Mouse (Mus musculus): ENCODE results near the gene Mroh7. TPM values are rescaled to one million over a fixed set of nuclear protein-coding genes. Genes with fewer than 3 reads are reported as not detected.
A peak's percentile ranks its signal among the peaks of the same experiment; 100 is the strongest.
"Not testable (repeated sequence)": the region's sequence is repeated elsewhere in the genome, so short reads cannot be mapped to it uniquely, and the experiment has no call there.

Mroh7 gene
- total and polyA plus RNA-seq, 2 experiments from 2014 or later: 0.59 to 0.99 TPM

GRCm38 (mm10) chr4:106764166-106764565 lies 33.4 kb upstream of the Mroh7 start:
- H3K27me3 ChIP-seq (ENCODE audit: insufficient read depth, low read length): no peaks in the 10 kb centered on the region
- no peak overlapping the region for H3K9ac ChIP-seq (replicated peaks; ENCODE audit: low read length)
- no peak overlapping the region for H3K27ac ChIP-seq
- TF ChIP-seq CTCF (IDR thresholded peaks at IDR 0.05; ENCODE audit: low read depth): no peak
- 56% methylated on average over 7 of the region's 7 CpGs for WGBS
- no peaks in the 10 kb centered on the region for H3K36me3 ChIP-seq (ENCODE audit: insufficient read depth, low read length)
- H3K4me1 ChIP-seq (ENCODE audit: insufficient read depth, low read length): no peaks in the 10 kb centered on the region
- no peak overlapping the region for H3K4me3 ChIP-seq (ENCODE audit: low read length)
- no peaks in the 10 kb centered on the region for H3K9me3 ChIP-seq (ENCODE audit: low read length)
- DNase-seq (ENCODE audit: low spot score): no peak
- no peak for ATAC-seq
- H3K4me2 ChIP-seq (ENCODE audit: low read depth, low read length): no peak overlapping the region

DNA sequence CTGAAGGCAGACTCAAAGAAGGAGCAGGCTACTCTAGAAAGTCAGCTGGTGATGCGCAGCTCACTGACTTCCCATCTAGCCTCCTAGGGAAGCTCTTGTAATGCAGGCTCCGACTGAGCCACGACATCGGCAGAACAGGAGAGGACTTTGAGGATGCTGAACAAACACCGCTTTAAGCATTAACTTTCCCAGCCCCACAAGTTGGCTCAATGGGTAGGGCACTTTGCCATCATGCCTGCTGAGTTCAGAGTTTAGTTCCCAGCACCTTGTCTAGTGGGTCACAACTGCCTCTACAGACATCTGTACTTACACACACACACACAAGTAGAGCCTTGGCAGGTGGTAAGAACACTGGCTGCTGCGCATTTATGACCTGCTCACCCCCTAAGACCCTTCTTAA lies 21.0 kb upstream of the Mroh7 start:
- Histone ChIP-seq H3K9me3 (ENCODE audit: low read length) (no peaks in the 10 kb centered on the region), H3K27ac (no peak overlapping the region), H3K4me1 (ENCODE audit: insufficient read depth, low read length) (0 out of 2 replicates have a peak, but pooled peaks cover 7% of the 10 kb centered on the region), H3K4me3 (ENCODE audit: low read length) (no peak overlapping the region), H3K36me3 (ENCODE audit: insufficient read depth, low read length) (no peaks in the 10 kb centered on the region), H3K4me2 (ENCODE audit: low read depth, low read length) (no peak overlapping the region), H3K27me3 (ENCODE audit: insufficient read depth, low read length) (no peaks in the 10 kb centered on the region), H3K9ac (replicated peaks; ENCODE audit: low read length) (no peak overlapping the region)
- no peak for ATAC-seq
- no peak for DNase-seq (ENCODE audit: low spot score)
- TF ChIP-seq CTCF (IDR thresholded peaks at IDR 0.05; ENCODE audit: low read depth): no peak
- WGBS: 86% methylated on average over 6 of the region's 6 CpGs

DNA sequence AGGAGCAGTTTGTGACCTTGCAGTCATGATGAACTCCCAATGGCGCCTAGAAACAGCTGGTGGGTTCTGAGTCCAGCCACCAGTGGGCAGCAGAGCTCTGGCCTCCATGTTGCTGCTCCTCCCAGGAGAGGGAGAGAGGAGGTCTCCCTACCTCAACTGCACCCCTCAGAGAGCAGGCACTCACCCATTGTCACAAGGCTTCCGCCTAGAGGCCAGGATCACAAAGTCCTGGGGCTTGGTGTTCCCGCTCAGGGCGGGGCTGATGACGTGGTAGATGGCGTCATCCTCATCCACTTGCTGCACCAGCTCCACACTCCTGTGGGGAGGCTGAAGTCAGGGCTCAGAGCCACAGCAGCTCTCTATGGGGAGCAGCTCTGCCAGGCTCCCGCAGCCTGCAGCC lies 19.0 kb upstream of the Mroh7 start:
- TF ChIP-seq CTCF (IDR thresholded peaks at IDR 0.05; ENCODE audit: low read depth): peak; percentile 95
- Histone ChIP-seq H3K27me3 (ENCODE audit: insufficient read depth, low read length) (no peaks in the 10 kb centered on the region), H3K9ac (replicated peaks; ENCODE audit: low read length) (no peak overlapping the region), H3K4me3 (ENCODE audit: low read length) (no peak overlapping the region), H3K36me3 (ENCODE audit: insufficient read depth, low read length) (no peaks in the 10 kb centered on the region), H3K4me2 (ENCODE audit: low read depth, low read length) (peak overlapping the region; percentile 36), H3K4me1 (ENCODE audit: insufficient read depth, low read length) (0 out of 2 replicates have a peak, but pooled peaks cover 7% of the 10 kb centered on the region), H3K9me3 (ENCODE audit: low read length) (no peaks in the 10 kb centered on the region), H3K27ac (peak overlapping the region; percentile 16; the same call in 1 of the 2 replicates)
- DNase-seq (ENCODE audit: low spot score) (peak; percentile 79), ATAC-seq (peak; percentile 94)
- WGBS: 2% methylated on average over 7 of the region's 7 CpGs

GRCm38 (mm10) chr4:106747001-106747580 lies 16.4 kb upstream of the Mroh7 start:
- no peak for TF ChIP-seq CTCF (IDR thresholded peaks at IDR 0.05; ENCODE audit: low read depth)
- no peak overlapping the region for H3K4me3 ChIP-seq (ENCODE audit: low read length)
- H3K4me2 ChIP-seq (ENCODE audit: low read depth, low read length): no peak overlapping the region
- WGBS: 60% methylated on average over 1 of the region's 1 CpGs
- DNase-seq (ENCODE audit: low spot score) (peak; percentile 13), ATAC-seq (no peak)
- H3K9me3 ChIP-seq (ENCODE audit: low read length): no peaks in the 10 kb centered on the region
- no peaks in the 10 kb centered on the region for H3K27me3 ChIP-seq (ENCODE audit: insufficient read depth, low read length)
- 0 out of 2 replicates have a peak, but pooled peaks cover 7% of the 10 kb centered on the region for H3K4me1 ChIP-seq (ENCODE audit: insufficient read depth, low read length)
- H3K9ac ChIP-seq (replicated peaks; ENCODE audit: low read length): no peak overlapping the region
- H3K27ac ChIP-seq: no peak overlapping the region
- no peaks in the 10 kb centered on the region for H3K36me3 ChIP-seq (ENCODE audit: insufficient read depth, low read length)

DNA sequence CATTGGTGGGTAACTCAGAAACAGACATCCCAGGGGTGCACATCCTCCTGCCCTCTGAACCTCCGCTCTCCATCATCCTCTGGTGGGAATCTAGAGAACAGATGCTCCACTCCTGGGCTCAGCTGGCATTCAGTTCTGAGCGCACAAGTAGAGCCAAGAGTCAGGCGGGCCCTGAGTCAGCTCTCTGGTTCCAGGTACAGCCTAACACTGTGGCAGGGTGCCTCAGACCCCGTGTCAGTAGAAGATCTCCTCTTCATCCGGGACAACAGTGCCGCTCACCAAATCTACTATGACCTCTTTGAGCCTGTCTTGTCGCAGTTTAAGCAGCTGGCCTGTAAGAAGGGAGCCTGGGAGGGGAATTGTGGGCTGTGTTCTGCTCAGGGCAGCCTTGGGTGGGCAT lies 15.1 kb upstream of the Mroh7 start:
- Histone ChIP-seq H3K27ac (no peak overlapping the region), H3K4me1 (ENCODE audit: insufficient read depth, low read length) (0 out of 2 replicates have a peak, but pooled peaks cover 7% of the 10 kb centered on the region), H3K4me2 (ENCODE audit: low read depth, low read length) (no peak overlapping the region), H3K36me3 (ENCODE audit: insufficient read depth, low read length) (no peaks in the 10 kb centered on the region), H3K9me3 (ENCODE audit: low read length) (no peaks in the 10 kb centered on the region), H3K4me3 (ENCODE audit: low read length) (no peak overlapping the region), H3K27me3 (ENCODE audit: insufficient read depth, low read length) (no peaks in the 10 kb centered on the region), H3K9ac (replicated peaks; ENCODE audit: low read length) (no peak overlapping the region)
- TF ChIP-seq CTCF (IDR thresholded peaks at IDR 0.05; ENCODE audit: low read depth): no peak
- WGBS: 79% methylated on average over 7 of the region's 7 CpGs
- DNase-seq (ENCODE audit: low spot score) (no peak), ATAC-seq (no peak)

GRCm38 (mm10) chr4:106737904-106738303 lies 7.2 kb upstream of the Mroh7 start:
- no peaks in the 10 kb centered on the region for H3K9me3 ChIP-seq (ENCODE audit: low read length)
- DNase-seq (ENCODE audit: low spot score) (no peak), ATAC-seq (no peak)
- H3K9ac ChIP-seq (replicated peaks; ENCODE audit: low read length): no peak overlapping the region
- H3K4me3 ChIP-seq (ENCODE audit: low read length): no peak overlapping the region
- no peaks in the 10 kb centered on the region for H3K36me3 ChIP-seq (ENCODE audit: insufficient read depth, low read length)
- 70% methylated on average over 3 of the region's 3 CpGs for WGBS
- H3K4me1 ChIP-seq (ENCODE audit: insufficient read depth, low read length): no peaks in the 10 kb centered on the region
- H3K27me3 ChIP-seq (ENCODE audit: insufficient read depth, low read length): no peaks in the 10 kb centered on the region
- no peak for TF ChIP-seq CTCF (IDR thresholded peaks at IDR 0.05; ENCODE audit: low read depth)
- H3K27ac ChIP-seq: no peak overlapping the region
- H3K4me2 ChIP-seq (ENCODE audit: low read depth, low read length): no peak overlapping the region

DNA sequence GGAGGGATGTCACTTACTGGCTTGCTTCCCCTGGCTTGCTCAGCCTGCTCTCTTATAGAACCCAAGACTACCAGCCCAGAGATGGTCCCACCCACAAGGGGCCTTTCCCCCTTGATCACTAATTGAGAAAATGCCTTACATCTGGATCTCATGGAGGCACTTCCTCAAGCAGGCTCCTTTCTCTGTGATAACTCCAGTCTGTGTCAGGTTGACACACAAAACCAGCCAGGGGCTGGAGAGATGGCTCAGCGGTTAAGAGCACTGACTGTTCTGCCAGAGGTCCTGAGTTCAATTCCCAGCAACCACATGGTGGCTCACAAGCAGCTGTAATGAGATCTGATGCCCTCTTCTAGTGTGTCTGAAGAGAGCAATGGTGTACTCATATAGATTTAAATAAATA lies 6.2 kb upstream of the Mroh7 start:
- not testable (repeated sequence) for ATAC-seq; DNase-seq (ENCODE audit: low spot score); H3K4me1 ChIP-seq (ENCODE audit: insufficient read depth, low read length); H3K4me3 ChIP-seq (ENCODE audit: low read length); H3K27me3 ChIP-seq (ENCODE audit: insufficient read depth, low read length); H3K9me3 ChIP-seq (ENCODE audit: low read length); H3K9ac ChIP-seq (replicated peaks; ENCODE audit: low read length); H3K36me3 ChIP-seq (ENCODE audit: insufficient read depth, low read length); H3K27ac ChIP-seq; H3K4me2 ChIP-seq (ENCODE audit: low read depth, low read length)
- 89% methylated on average over 1 of the region's 1 CpGs for WGBS

Measured in hindbrain, postnatal 0 days (tissue).